Mouse (Mus musculus) ES-E14 (cell line): ENCODE measurements at regions not wholly inside any gene's neighbourhood (a gene's known extent, or its start where the extent isn't known, plus 50 kb on each side); places are given as distances from the start of the nearest gene placed in this dataset.

Experiments
- DNase-seq: peaks from one replicate; pipeline ENCODE4 v3.0.0-alpha.2; 2013; ENCODE audit warnings: low read depth, low spot score
- H3K27ac ChIP-seq: 2 replicates; pipeline ENCODE4 v1.5.1; 2012; ENCODE audit warnings: low read depth, mild to moderate bottlenecking, low read length, moderate library complexity, mixed read lengths; ENCODE audit not compliant: poor library complexity, insufficient read depth, severe bottlenecking
- H3K36me3 ChIP-seq: 2 replicates; pipeline ENCODE4 v1.6.1; 2012; ENCODE audit warnings: mild to moderate bottlenecking, low read length, moderate library complexity, mixed read lengths; ENCODE audit not compliant: control insufficient read depth, poor library complexity, insufficient read depth, severe bottlenecking
- H3K4me1 ChIP-seq, 2 experiments: fragments of 150-350 bp in 1 of 2; sonication (generic) in 1 of 2; 2 replicates each; pipeline ENCODE4 v1.6.1; 2012; ENCODE audit warnings: low read length in 2 of 2, mild to moderate bottlenecking in 1 of 2, mixed read lengths in 1 of 2; ENCODE audit not compliant: control insufficient read depth in 2 of 2, insufficient read depth in 2 of 2, poor library complexity in 1 of 2
- H3K4me3 ChIP-seq, 2 experiments: fragments of 150-350 bp in 1 of 2; sonication (generic) in 1 of 2; 2 replicates each; pipeline ENCODE4 v1.5.1; 2012; ENCODE audit warnings: low read length in 2 of 2, low read depth in 1 of 2, mild to moderate bottlenecking in 1 of 2, mixed read lengths in 1 of 2; ENCODE audit not compliant: insufficient read depth in 1 of 2, poor library complexity in 1 of 2, severe bottlenecking in 1 of 2
- H3K9ac ChIP-seq: 2 replicates; pipeline ENCODE4 v1.6.1; 2012; ENCODE audit warnings: low read depth, mild to moderate bottlenecking, low read length, mixed read lengths; ENCODE audit not compliant: poor library complexity, insufficient read depth, severe bottlenecking
- H3K9me3 ChIP-seq: fragments of 150-350 bp; sonication (generic); 2 replicates; pipeline ENCODE4 v1.6.1; 2012; ENCODE audit warnings: low read depth, mild to moderate bottlenecking, low read length; ENCODE audit not compliant: control insufficient read depth, insufficient read depth
- CHD2 ChIP-seq: IDR thresholded peaks from 2 replicates; pipeline ENCODE4 v1.6.1; 2014; ENCODE audit warnings: mild to moderate bottlenecking, low read depth, low read length, inconsistent platforms
- HCFC1 ChIP-seq: IDR thresholded peaks from 2 replicates; pipeline ENCODE4 v1.6.1; 2012; ENCODE audit warnings: low read length, inconsistent platforms, borderline replicate concordance; ENCODE audit not compliant: insufficient read depth
- MAFK ChIP-seq: IDR thresholded peaks from 2 replicates; pipeline ENCODE4 v1.6.1; 2014; ENCODE audit warnings: mild to moderate bottlenecking, low read depth, low read length, inconsistent platforms; ENCODE audit not compliant: insufficient read depth
- ZC3H11A ChIP-seq: IDR thresholded peaks from 2 replicates; pipeline ENCODE4 v1.6.1; 2012; ENCODE audit warnings: low read depth, mild to moderate bottlenecking, inconsistent platforms, low read length, borderline replicate concordance
- ZNF384 ChIP-seq: IDR thresholded peaks from 2 replicates; pipeline ENCODE4 v1.6.1; 2012; ENCODE audit warnings: low read depth, low read length, inconsistent platforms
- in situ Hi-C, 2 experiments: fragments of 600-800 bp; cut with MboI; formaldehyde crosslinking; loops; one replicate each; pipeline ENCODE4 v1.15.1; 2025; ENCODE audit warnings: low sequenced_read_pairs in 2 of 2, inconsistent platforms in 1 of 2; ENCODE audit not compliant: unreplicated experiment in 2 of 2

DNA sequence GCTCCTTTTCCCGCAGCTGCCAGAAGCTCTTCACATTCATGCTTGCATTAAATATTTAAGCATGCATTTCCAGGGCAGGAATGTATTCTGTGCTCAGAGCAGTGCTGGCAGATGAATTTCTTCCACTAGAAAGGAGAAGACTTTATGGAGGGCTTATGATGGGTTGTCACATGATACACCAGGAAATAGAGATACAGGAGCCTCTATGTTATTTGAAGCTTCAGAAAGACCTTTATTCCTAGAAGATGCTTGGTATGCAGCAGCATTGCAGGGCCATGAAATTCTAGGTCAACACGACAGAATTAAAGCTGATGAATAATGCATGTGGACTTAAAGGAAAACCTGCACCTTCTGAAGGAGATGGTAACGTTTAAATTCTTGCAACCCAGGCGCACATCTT, 212.1 kb downstream of the Adgrg6 start:
- no peak overlapping the region for H3K4me3 ChIP-seq
- DNase-seq = no peak
- no peaks in the 10 kb centered on the region for H3K4me1 ChIP-seq
- TF ChIP-seq HCFC1 (no peak), MAFK (no peak)
- H3K27ac ChIP-seq = no peak overlapping the region
- H3K9ac ChIP-seq = no peak overlapping the region
- in situ Hi-C loops = no loop called here
- no peaks in the 10 kb centered on the region for H3K9me3 ChIP-seq
- H3K36me3 ChIP-seq = no peaks in the 10 kb centered on the region

DNA sequence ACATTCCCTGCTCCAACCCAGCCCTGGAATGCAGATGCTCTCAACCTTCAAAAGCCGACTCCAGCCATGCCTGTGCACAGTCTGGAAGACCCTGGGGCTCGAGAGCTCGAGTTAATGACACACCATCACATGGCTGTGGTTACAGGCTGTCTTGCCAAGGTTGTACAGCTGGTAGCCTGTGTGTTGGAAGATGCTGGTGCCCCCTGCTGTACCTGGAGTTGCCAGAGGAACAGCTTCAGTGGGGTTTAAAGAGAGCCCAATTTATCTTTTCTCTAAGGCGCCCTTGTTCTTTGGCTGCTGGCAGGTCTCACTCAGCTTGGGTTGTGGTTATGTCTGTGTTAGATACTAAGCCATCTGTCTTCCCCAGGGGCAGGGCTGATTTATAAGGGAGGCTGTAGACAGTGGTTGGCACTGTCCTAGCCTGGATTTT, 212.8 kb downstream of the Adgrg6 start:
- Histone ChIP-seq H3K27ac (no peak overlapping the region), H3K4me3 (no peak overlapping the region), H3K9ac (no peak overlapping the region), H3K4me1 (no peaks in the 10 kb centered on the region), H3K9me3 (no peaks in the 10 kb centered on the region), H3K36me3 (no peaks in the 10 kb centered on the region)
- in situ Hi-C loops = no loop called here
- no peak for TF ChIP-seq ZNF384
- TF ChIP-seq CHD2 = no peak
- no peak for TF ChIP-seq ZC3H11A
- TF ChIP-seq MAFK = no peak
- no peak for TF ChIP-seq HCFC1
- DNase-seq = no peak

DNA sequence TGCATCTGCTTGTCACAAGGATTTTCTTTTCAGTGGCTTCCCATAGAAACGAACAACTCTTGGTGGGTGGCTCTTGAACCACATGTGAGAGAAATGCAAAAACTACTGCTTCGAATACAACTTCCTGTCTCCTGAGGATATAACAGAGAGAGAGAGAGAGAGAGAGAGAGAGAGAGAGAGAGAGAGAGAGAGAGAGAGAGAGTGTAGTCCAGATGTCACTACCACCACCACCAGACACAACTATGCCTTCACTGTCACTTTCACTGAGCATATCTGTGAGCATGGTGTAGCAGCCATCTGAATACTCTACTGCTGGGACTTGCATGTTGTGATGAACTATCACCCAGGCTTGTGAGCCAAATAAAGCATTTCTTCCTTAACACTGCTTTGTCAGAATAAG, 216.6 kb downstream of the Adgrg6 start:
- no peaks in the 10 kb centered on the region for H3K4me1 ChIP-seq
- H3K36me3 ChIP-seq = no peaks in the 10 kb centered on the region
- in situ Hi-C loops = no loop called here
- no peaks in the 10 kb centered on the region for H3K9me3 ChIP-seq
- no peak for DNase-seq
- TF ChIP-seq CHD2 (no peak), MAFK (no peak), HCFC1 (no peak), ZNF384 (no peak), ZC3H11A (no peak)
- no peak overlapping the region for H3K4me3 ChIP-seq
- no peak overlapping the region for H3K9ac ChIP-seq
- no peak overlapping the region for H3K27ac ChIP-seq

DNA sequence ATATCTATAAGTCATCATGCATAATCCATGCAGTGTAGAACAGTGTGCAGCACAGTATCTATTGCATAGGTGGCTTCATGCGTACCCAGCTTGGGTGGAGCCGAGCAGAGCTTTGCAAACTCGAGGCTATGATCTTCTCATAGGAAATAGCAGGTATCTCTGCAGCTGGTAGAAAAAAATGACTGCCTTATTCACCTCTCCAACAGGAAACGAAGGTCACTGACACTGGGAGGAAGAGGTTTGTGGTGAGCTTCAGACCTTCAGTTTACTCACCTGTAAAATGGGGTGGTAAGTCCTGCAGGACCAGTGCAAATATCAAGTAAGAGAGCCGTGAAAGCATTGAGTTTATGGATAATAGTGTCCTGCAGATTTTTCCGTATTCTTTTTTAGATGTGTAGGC, 219.2 kb downstream of the Adgrg6 start:
- Histone ChIP-seq H3K4me1 (no peaks in the 10 kb centered on the region), H3K27ac (no peak overlapping the region), H3K4me3 (no peak overlapping the region), H3K9me3 (no peaks in the 10 kb centered on the region), H3K9ac (no peak overlapping the region), H3K36me3 (no peaks in the 10 kb centered on the region)
- DNase-seq = no peak
- TF ChIP-seq CHD2 (no peak), MAFK (no peak), ZNF384 (no peak), ZC3H11A (no peak), HCFC1 (no peak)
- in situ Hi-C loops = no loop called here

DNA sequence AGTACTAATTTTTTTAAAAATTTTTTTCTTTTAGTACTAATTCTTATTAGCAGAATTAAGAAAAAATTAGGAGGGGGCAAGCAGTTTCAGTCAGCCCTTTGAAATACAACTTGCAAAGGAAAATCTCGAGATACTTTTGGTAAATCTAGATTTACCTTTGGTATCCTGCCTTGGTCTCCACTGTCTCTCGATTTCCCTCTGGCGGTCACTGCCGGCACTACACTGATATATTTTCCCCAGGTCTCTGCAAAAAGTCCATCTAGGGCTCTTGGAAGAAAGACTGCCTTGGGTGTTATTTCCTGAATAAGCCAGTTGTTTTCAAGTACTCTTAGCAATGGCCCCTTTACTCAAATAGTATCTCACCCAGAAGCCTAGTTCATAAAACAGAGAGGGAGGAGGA, 224.0 kb downstream of the Adgrg6 start:
- Histone ChIP-seq H3K4me3 (no peak overlapping the region), H3K9ac (no peak overlapping the region)
- in situ Hi-C loops = no loop called here

More for the DNA sequence above, 224.0 kb downstream of the Adgrg6 start:
- Histone ChIP-seq H3K27ac (no peak overlapping the region), H3K9me3 (no peaks in the 10 kb centered on the region), H3K36me3 (no peaks in the 10 kb centered on the region), H3K4me1 (no peaks in the 10 kb centered on the region)
- TF ChIP-seq ZC3H11A (peak; percentile 66; the same call in 1 of the 2 replicates), CHD2 (no peak)
- DNase-seq = peak; percentile 60
